Comparison of ENCODE assay signal across 8 mouse cellular contexts in the genomic region with DNA sequence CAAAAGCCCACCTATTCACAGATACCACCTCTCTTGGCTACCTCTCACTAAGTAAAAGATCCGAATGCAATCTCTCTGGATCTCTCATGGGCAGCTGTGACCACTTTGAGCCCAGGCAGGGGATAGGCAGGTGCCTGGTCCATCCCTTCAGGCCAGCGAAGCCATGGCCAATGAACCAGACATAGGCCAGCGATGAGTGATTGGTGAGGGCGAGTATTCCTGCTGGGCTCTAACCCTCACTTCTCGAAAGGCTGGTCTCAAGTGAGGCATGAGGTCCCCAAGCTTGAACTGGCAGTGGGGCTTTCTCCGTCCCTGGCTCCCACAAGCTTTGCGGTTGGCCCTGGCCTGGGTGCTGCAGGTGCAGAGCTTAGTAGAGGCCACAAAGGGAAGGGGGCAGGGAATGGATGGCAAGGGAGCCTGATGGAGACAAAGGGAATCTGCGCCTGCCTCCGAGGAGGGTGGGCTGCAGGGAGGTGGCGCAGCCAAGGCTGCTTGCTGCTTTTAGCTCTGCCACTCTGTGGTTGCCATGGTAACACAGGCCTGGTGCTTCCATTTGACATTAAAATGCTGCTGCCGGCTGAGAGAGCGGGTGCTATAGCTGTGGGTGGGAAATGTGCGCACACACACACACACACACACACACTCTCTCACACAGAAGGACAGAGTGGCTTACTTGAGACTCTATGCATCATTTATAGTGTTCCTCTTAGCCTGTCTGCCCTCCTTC. TPM values are rescaled to one million over a fixed set of nuclear protein-coding genes. Genes with fewer than 3 reads are reported as not detected.
DNase-seq lines count a peak whose midpoint lies in the region; ATAC-seq and TF ChIP-seq lines count a peak whose summit lies in the region.

No protein-coding gene starts in this region.

- intact Hi-C loops in gastrocnemius, postnatal 36 days (cut with DNase I) = no loop called here

- 11% methylated on average over 13 of the region's 13 CpGs for WGBS in neural tube, embryonic 12.5 days

- H3K27ac ChIP-seq in ES-E14 (ENCODE audit: insufficient read depth, low read depth, low read length, poor library complexity, severe bottlenecking) = no peak overlapping the region
- H3K27ac ChIP-seq in neural tube, embryonic 12.5 days = peak overlapping the region; percentile 96

- H3K4me3 ChIP-seq in ES-E14 (ENCODE audit: insufficient read depth in 1 of 2, low read depth in 1 of 2, low read length in 2 of 2, poor library complexity in 1 of 2, severe bottlenecking in 1 of 2) = no peak overlapping the region
- no peak overlapping the region for H3K4me3 ChIP-seq in neural tube, embryonic 12.5 days

- in situ Hi-C loops in ES-E14 (cut with MboI; ENCODE audit: low sequenced_read_pairs in 2 of 2, unreplicated experiment in 2 of 2) = no loop called here

- ATAC-seq in frontal cortex, adult (ENCODE audit: low TSS enrichment) = peak; percentile 78
- peak; percentile 90 for ATAC-seq in neural tube, embryonic 12.5 days (ENCODE audit: low FRiP score, low read depth)
- ATAC-seq in granulocyte monocyte progenitor cell, adult 5-6 weeks (replicated peaks; ENCODE audit: poor library complexity, severe bottlenecking) = no peak

- peak overlapping the region; percentile 41 for H3K4me2 ChIP-seq in neural tube, embryonic 12.5 days (replicated peaks)

- no peaks in the 10 kb centered on the region for H3K36me3 ChIP-seq in ES-E14 (ENCODE audit: control insufficient read depth, insufficient read depth, low read length, poor library complexity, severe bottlenecking)
- H3K36me3 ChIP-seq in neural tube, embryonic 12.5 days = no peaks in the 10 kb centered on the region

- H3K4me1 ChIP-seq in ES-E14 (ENCODE audit: control insufficient read depth in 2 of 2, insufficient read depth in 2 of 2, low read length in 2 of 2, poor library complexity in 1 of 2) = peaks cover 1 to 13% of the 10 kb centered on the region in 2 experiments; a peak in 2 of 4 replicates
- H3K4me1 ChIP-seq in neural tube, embryonic 12.5 days = peaks cover 50% of the 10 kb centered on the region

- no peak overlapping the region for H3K9ac ChIP-seq in ES-E14 (ENCODE audit: insufficient read depth, low read depth, low read length, poor library complexity, severe bottlenecking)
- peak overlapping the region; percentile 48 for H3K9ac ChIP-seq in neural tube, embryonic 12.5 days

- 0 out of 2 replicates have a peak, but pooled peaks cover under 1% of the 10 kb centered on the region for H3K27me3 ChIP-seq in neural tube, embryonic 12.5 days (replicated peaks)

- H3K9me3 ChIP-seq in ES-E14 (ENCODE audit: control insufficient read depth, insufficient read depth, low read depth, low read length) = no peaks in the 10 kb centered on the region
- H3K9me3 ChIP-seq in neural tube, embryonic 12.5 days = no peaks in the 10 kb centered on the region

- peak; percentile 12 for DNase-seq in ES-E14 (ENCODE audit: low read depth, low spot score)
- peak; percentile 17 for DNase-seq in cerebellum, adult 8-10 months
- DNase-seq in layer of hippocampus, postnatal 36 days = peak; percentile 87 to 90
- DNase-seq in spleen, adult 12 weeks (ENCODE audit: low spot score) = no peak
- DNase-seq in gastrocnemius, postnatal 36 days = no peak

TF ChIP-seq in ES-E14, 5 proteins besides CTCF, POLR2A, EP300 and RAD21:
- no peak for TF ChIP-seq MAFK (IDR thresholded peaks at IDR 0.05; ENCODE audit: insufficient read depth, low read depth, low read length)

RNA-seq across cellular contexts. Expression of a gene that starts 27.1 kb away (rescaled TPM):
- 1.6 and 1.8 TPM in 2 replicates for total RNA-seq in ES-E14 (2012; rRNA removed)
- 100 to 1,000 TPM; 226 to 242 TPM for total RNA-seq in layer of hippocampus, postnatal 36 days (2021)
- 73.1 and 74.2 TPM in 2 replicates for polyA plus RNA-seq in neural tube, embryonic 12.5 days (2016; fragmentation: Nextera tagmentation; extraction: Ambion mirVana)
- total RNA-seq in granulocyte monocyte progenitor cell, adult 5-6 weeks (2014; fragmentation: Nextera tagmentation) = 6.2 and 6.3 TPM in 2 replicates
- 11.0 and 15.1 TPM in 2 replicates for total RNA-seq in granulocyte monocyte progenitor cell, adult 5-6 weeks (2017)
- under 1 TPM; 0.47 to 0.89 TPM for total RNA-seq in gastrocnemius, postnatal 36 days (2021)

Comparison
In these comparisons a context has a peak if more than half of its experiments do, and no peak if none do; other contexts are left out.
1. DNase-seq: peak in ES-E14 (single experiment), cerebellum, adult 8-10 months (single experiment) and layer of hippocampus, postnatal 36 days (2 of 2); none in spleen, adult 12 weeks (single experiment) and gastrocnemius, postnatal 36 days (0 of 2).
2. RNA of a gene that starts 27.1 kb away (total RNA-seq): 226 to 242 TPM in layer of hippocampus, postnatal 36 days; 6.2 to 15.1 TPM in granulocyte monocyte progenitor cell, adult 5-6 weeks, 1.6 to 1.8 TPM in ES-E14 and 0.47 to 0.89 TPM in gastrocnemius, postnatal 36 days; every median in the first group is over 10 times any median in the second.